Mouse (Mus musculus): Measurements from ENCODE around the gene Camk1d.

DNA sequence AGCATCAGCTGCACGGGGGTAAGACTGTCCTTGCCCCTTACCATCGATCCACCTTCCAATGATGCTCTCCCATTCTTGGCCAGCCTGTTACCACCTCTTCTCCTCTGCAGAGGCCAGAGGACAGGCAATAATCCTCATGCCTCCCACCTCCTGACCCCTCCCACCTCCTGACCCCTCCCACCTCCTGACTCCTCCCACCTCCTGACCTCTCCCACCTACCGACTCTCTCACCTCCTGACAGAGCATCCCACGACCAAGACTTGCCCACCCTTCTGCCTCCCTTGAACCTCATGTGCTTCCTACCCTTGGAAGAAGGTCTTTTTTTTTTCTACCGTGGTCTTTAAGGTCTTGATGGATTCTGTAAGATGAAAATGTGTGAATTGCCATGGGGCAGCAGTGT is 350.5 kb downstream of the Camk1d start:
- TF ChIP-seq CTCF (IDR thresholded peaks at IDR 0.05; ENCODE audit: low read depth, low read length) (no peak), GATA2 (IDR thresholded peaks at IDR 0.05; ENCODE audit: borderline replicate concordance, low read depth, low read length) (no peak)
